Mouse (Mus musculus) kidney, postnatal 0 days (tissue): ENCODE measurements at regions not wholly inside any gene's neighbourhood (a gene's known extent, or its start where the extent isn't known, plus 50 kb on each side); places are given as distances from the start of the nearest gene placed in this dataset.

Source experiments
- ATAC-seq: fragments of 200-750 bp; cut with Nextera tagmentation; replicated peaks from 2 replicates; pipeline ENCODE4 v1.8.0; 2017; ENCODE audit warnings: low read depth, moderate number of reproducible peaks, moderate TSS enrichment, moderate library complexity; ENCODE audit not compliant: low FRiP score
- DNase-seq: peaks from one replicate; pipeline ENCODE4 v3.0.0-alpha.2; 2016; ENCODE audit warnings: low spot score
- H3K27ac ChIP-seq: fragments of 300-500 bp; sonication (generic); 2 replicates; pipeline ENCODE4 v1.5.1; 2014; ENCODE audit warnings: mild to moderate bottlenecking
- H3K27me3 ChIP-seq: fragments of 300-500 bp; sonication (generic); 2 replicates; pipeline ENCODE4 v1.6.1; 2014; ENCODE audit warnings: low read length, mixed read lengths; ENCODE audit not compliant: insufficient read depth
- H3K36me3 ChIP-seq: fragments of 300-500 bp; sonication (generic); 2 replicates; pipeline ENCODE4 v1.6.1; 2014; ENCODE audit warnings: low read length, mixed read lengths; ENCODE audit not compliant: insufficient read depth
- H3K4me1 ChIP-seq: fragments of 300-500 bp; sonication (generic); replicated peaks from 2 replicates; pipeline ENCODE4 v1.6.1; 2014; ENCODE audit warnings: antibody characterized with exemption, low read length, mixed read lengths; ENCODE audit not compliant: insufficient read depth
- H3K4me2 ChIP-seq: fragments of 300-500 bp; sonication (generic); 2 replicates; pipeline ENCODE4 v1.6.1; 2014; ENCODE audit warnings: mild to moderate bottlenecking, low read length, moderate library complexity, mixed read lengths
- H3K4me3 ChIP-seq: fragments of 300-500 bp; sonication (generic); replicated peaks from 2 replicates; pipeline ENCODE4 v1.5.1; 2014; ENCODE audit warnings: low read depth, low read length
- H3K9ac ChIP-seq: fragments of 300-500 bp; sonication (generic); 2 replicates; pipeline ENCODE4 v1.6.1; 2014; ENCODE audit warnings: low read depth, low read length
- H3K9me3 ChIP-seq: fragments of 300-500 bp; sonication (generic); replicated peaks from 2 replicates; pipeline ENCODE4 v1.6.1; 2016; ENCODE audit warnings: low read length, inconsistent platforms, mixed read lengths
- CTCF ChIP-seq: IDR thresholded peaks from 2 replicates; pipeline ENCODE4 v1.5.1; 2016; ENCODE audit warnings: antibody characterized with exemption, low read depth, mild to moderate bottlenecking, moderate library complexity
- WGBS: fragments of 180-500 bp; shearing (Covaris S2); extraction: QIAGEN DNeasy Blood & Tissue Kit; methylation state at CpG from one replicate; pipeline ENCODE4 v1.1.7; 2014; 5-methylcytosine and 5-hydroxymethylcytosine counted together

GRCm38 (mm10) chr6:43775525-43775924 lies 109.4 kb upstream of the Tpk1 start:
- no peaks in the 10 kb centered on the region for H3K9me3 ChIP-seq
- H3K4me3 ChIP-seq, result no peak overlapping the region
- no peaks in the 10 kb centered on the region for H3K36me3 ChIP-seq
- 43% methylated on average over 2 of the region's 2 CpGs for WGBS
- no peak for TF ChIP-seq CTCF
- H3K9ac ChIP-seq, result no peak overlapping the region
- ATAC-seq (no peak), DNase-seq (peak; percentile 12)
- H3K4me1 ChIP-seq, result no peaks in the 10 kb centered on the region
- no peaks in the 10 kb centered on the region for H3K27me3 ChIP-seq
- H3K27ac ChIP-seq, result no peak overlapping the region
- no peak overlapping the region for H3K4me2 ChIP-seq

- TF ChIP-seq CTCF, result no peak
- H3K9me3 ChIP-seq, result no peaks in the 10 kb centered on the region
- no peaks in the 10 kb centered on the region for H3K27me3 ChIP-seq
- no peak overlapping the region for H3K4me2 ChIP-seq
- H3K27ac ChIP-seq, result no peak overlapping the region
- 11% methylated on average over 4 of the region's 4 CpGs for WGBS
- no peaks in the 10 kb centered on the region for H3K4me1 ChIP-seq
- ATAC-seq (no peak; the same call in 1 of the 2 replicates), DNase-seq (peak; percentile 64)
- no peak overlapping the region for H3K4me3 ChIP-seq
- no peak overlapping the region for H3K9ac ChIP-seq
- no peaks in the 10 kb centered on the region for H3K36me3 ChIP-seq
Observed at GRCm38 (mm10) chr6:43774490-43774889, 108.4 kb upstream of the Tpk1 start.

GRCm38 (mm10) chr6:43773561-43773960 lies 107.5 kb upstream of the Tpk1 start:
- ATAC-seq (no peak), DNase-seq (no peak)
- Histone ChIP-seq H3K4me1 (no peaks in the 10 kb centered on the region), H3K4me2 (no peak overlapping the region), H3K9me3 (no peaks in the 10 kb centered on the region), H3K27ac (no peak overlapping the region), H3K36me3 (no peaks in the 10 kb centered on the region), H3K27me3 (no peaks in the 10 kb centered on the region), H3K4me3 (no peak overlapping the region), H3K9ac (no peak overlapping the region)
- no peak for TF ChIP-seq CTCF
- 36% methylated on average over 3 of the region's 3 CpGs for WGBS

- 84% methylated on average over 1 of the region's 1 CpGs for WGBS
- no peak overlapping the region for H3K4me2 ChIP-seq
Observed at GRCm38 (mm10) chr6:43765958-43766357, 99.9 kb upstream of the Tpk1 start.

More at GRCm38 (mm10) chr6:43765958-43766357, 99.9 kb upstream of the Tpk1 start:
- TF ChIP-seq CTCF, result no peak
- no peak for DNase-seq
- H3K9ac ChIP-seq, result no peak overlapping the region
- no peaks in the 10 kb centered on the region for H3K4me1 ChIP-seq
- no peak overlapping the region for H3K4me3 ChIP-seq
- no peak for ATAC-seq
- no peaks in the 10 kb centered on the region for H3K27me3 ChIP-seq
- no peaks in the 10 kb centered on the region for H3K9me3 ChIP-seq
- H3K27ac ChIP-seq, result no peak overlapping the region
- no peaks in the 10 kb centered on the region for H3K36me3 ChIP-seq
